Mouse (Mus musculus) lung, embryonic 14.5 days (tissue): ENCODE results near the gene Camk2d. TPM values are rescaled to one million over a fixed set of nuclear protein-coding genes. Genes with fewer than 3 reads are reported as not detected.

Experiments used
- ATAC-seq: fragments of 200-750 bp; cut with Nextera tagmentation; 2 replicates; pipeline ENCODE4 v1.8.0; 2017; ENCODE audit warnings: mild to moderate bottlenecking, moderate TSS enrichment, moderate library complexity; ENCODE audit not compliant: insufficient read depth
- DNase-seq: peaks from one replicate; pipeline ENCODE4 v3.0.0-alpha.2; 2015
- H3K27ac ChIP-seq: fragments of 300-500 bp; sonication (generic); 2 replicates; pipeline ENCODE4 v1.5.1; 2014; ENCODE audit warnings: low read depth, mild to moderate bottlenecking, moderate library complexity
- H3K27me3 ChIP-seq: fragments of 300-500 bp; sonication (generic); 2 replicates; pipeline ENCODE4 v1.6.1; 2014; ENCODE audit warnings: low read length, control low read depth; ENCODE audit not compliant: insufficient read depth
- H3K36me3 ChIP-seq: fragments of 300-500 bp; sonication (generic); 2 replicates; pipeline ENCODE4 v1.6.1; 2014; ENCODE audit warnings: control low read depth; ENCODE audit not compliant: insufficient read depth
- H3K4me1 ChIP-seq: fragments of 300-500 bp; sonication (generic); 2 replicates; pipeline ENCODE4 v1.6.1; 2014; ENCODE audit warnings: antibody characterized with exemption, control low read depth; ENCODE audit not compliant: insufficient read depth
- H3K4me2 ChIP-seq: fragments of 300-500 bp; sonication (generic); 2 replicates; pipeline ENCODE4 v1.6.1; 2014; ENCODE audit warnings: mild to moderate bottlenecking
- H3K4me3 ChIP-seq: fragments of 300-500 bp; sonication (generic); 2 replicates; pipeline ENCODE4 v1.5.1; 2014; ENCODE audit warnings: low read depth, low read length
- H3K9ac ChIP-seq: fragments of 300-500 bp; sonication (generic); 2 replicates; pipeline ENCODE4 v1.6.1; 2014
- H3K9me3 ChIP-seq: fragments of 300-500 bp; sonication (generic); 2 replicates; pipeline ENCODE4 v1.6.1; 2016; ENCODE audit warnings: low read depth, low read length, control low read depth
- CTCF ChIP-seq: IDR thresholded peaks from 2 replicates; pipeline ENCODE4 v1.5.1; 2016; ENCODE audit warnings: antibody characterized with exemption, low read depth
- WGBS: fragments of 180-500 bp; shearing (Covaris S2); extraction: QIAGEN DNeasy Blood & Tissue Kit; methylation state at CpG from one replicate; pipeline ENCODE4 v1.1.7; 2014; 5-methylcytosine and 5-hydroxymethylcytosine counted together
- polyA plus RNA-seq: library from polyadenylated mRNA; unstranded; fragments of >200 nt; fragmentation: Nextera tagmentation; extraction: Ambion mirVana; gene quantifications from 2 replicates; pipeline ENCODE4 v1.2.1, GENCODE M21; 2014

Gene Camk2d
- polyA plus RNA-seq, 1 experiment from 2014 or later, result 43.2 TPM

- peaks cover 11% of the 10 kb centered on the region for H3K4me1 ChIP-seq
- DNase-seq (no peak), ATAC-seq (no peak)
- no peak overlapping the region for H3K4me3 ChIP-seq
- TF ChIP-seq CTCF, result no peak
- H3K27ac ChIP-seq, result peak overlapping the region; percentile 77; the same call in 1 of the 2 replicates
- no peaks in the 10 kb centered on the region for H3K36me3 ChIP-seq
- no peak overlapping the region for H3K9ac ChIP-seq
- no peaks in the 10 kb centered on the region for H3K27me3 ChIP-seq
- WGBS, result 43% methylated on average over 1 of the region's 1 CpGs
- no peaks in the 10 kb centered on the region for H3K9me3 ChIP-seq
- H3K4me2 ChIP-seq, result no peak overlapping the region
Observed at GRCm38 (mm10) chr3:126638259-126638658, 42.2 kb downstream of the Camk2d start.

DNA sequence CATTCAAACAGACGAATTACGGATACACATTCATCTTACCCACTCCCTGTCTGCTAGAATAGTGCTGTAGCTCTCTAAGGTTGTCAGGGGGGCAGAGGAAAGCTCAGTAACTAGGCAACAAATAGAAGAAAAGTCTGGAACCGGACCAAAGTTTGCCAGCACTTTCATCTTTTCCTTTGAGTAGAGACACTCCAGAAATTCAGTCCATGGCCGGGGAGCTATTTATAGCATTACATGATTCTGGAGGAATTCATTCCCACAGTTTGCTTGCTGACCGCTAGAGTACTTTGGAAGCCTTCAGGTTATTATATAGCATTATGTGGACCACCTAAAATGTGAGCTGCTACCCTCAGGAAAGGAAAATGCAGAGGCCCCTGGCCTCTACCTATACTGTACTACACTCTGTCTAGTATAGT is 43.0 kb downstream of the Camk2d start:
- peak overlapping the region; percentile 21; the same call in 1 of the 2 replicates for H3K4me2 ChIP-seq

GRCm38 (mm10) chr3:126640443-126641251 is 44.5 kb downstream of the Camk2d start:
- DNase-seq (no peak), ATAC-seq (peak; percentile 18; the same call in 1 of the 2 replicates)
- Histone ChIP-seq H3K4me3 (no peak overlapping the region), H3K36me3 (no peaks in the 10 kb centered on the region), H3K4me2 (no peak overlapping the region), H3K9me3 (no peaks in the 10 kb centered on the region), H3K4me1 (peaks cover 11% of the 10 kb centered on the region), H3K9ac (no peak overlapping the region), H3K27ac (no peak overlapping the region), H3K27me3 (no peaks in the 10 kb centered on the region)
- 57% methylated on average over 10 of the region's 10 CpGs for WGBS
- no peak for TF ChIP-seq CTCF

More for the DNA sequence above, 43.0 kb downstream of the Camk2d start:
- ATAC-seq (peak; percentile 84), DNase-seq (peak; percentile 90)
- no peak overlapping the region for H3K4me3 ChIP-seq
- peak overlapping the region; percentile 77 for H3K27ac ChIP-seq
- H3K4me1 ChIP-seq, result peaks cover 11% of the 10 kb centered on the region
- WGBS, result 13% methylated on average over 5 of the region's 5 CpGs
- no peaks in the 10 kb centered on the region for H3K9me3 ChIP-seq
- H3K9ac ChIP-seq, result no peak overlapping the region
- H3K36me3 ChIP-seq, result no peaks in the 10 kb centered on the region
- H3K27me3 ChIP-seq, result no peaks in the 10 kb centered on the region
- peak; percentile 29; the same call in 1 of the 2 replicates for TF ChIP-seq CTCF

DNA sequence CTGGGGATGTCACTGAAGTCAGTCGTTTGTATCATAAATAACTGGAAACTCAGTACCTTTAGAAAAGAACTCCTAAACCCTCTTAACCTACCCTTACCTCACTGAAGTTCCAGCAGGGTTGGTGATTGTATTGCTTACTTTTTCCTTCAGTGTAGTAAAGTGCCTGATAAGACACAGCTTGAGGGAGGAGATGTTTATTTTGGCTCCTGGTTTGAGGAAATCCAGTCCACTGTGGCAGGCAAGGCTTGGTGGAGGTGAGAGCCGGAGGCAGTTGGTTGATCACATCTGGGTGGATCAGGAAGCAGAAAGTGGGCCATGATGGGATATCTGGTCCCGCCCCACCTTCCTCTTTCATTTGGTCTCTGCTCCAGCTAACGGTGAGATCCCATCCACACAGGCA is 45.3 kb downstream of the Camk2d start:
- no peaks in the 10 kb centered on the region for H3K9me3 ChIP-seq
- no peak for TF ChIP-seq CTCF
- no peak overlapping the region for H3K4me3 ChIP-seq
- H3K36me3 ChIP-seq, result no peaks in the 10 kb centered on the region
- H3K4me1 ChIP-seq, result peaks cover 11% of the 10 kb centered on the region
- no peak overlapping the region for H3K27ac ChIP-seq
- H3K9ac ChIP-seq, result no peak overlapping the region
- WGBS, result 52% methylated on average over 4 of the region's 4 CpGs
- ATAC-seq, result no peak
- no peaks in the 10 kb centered on the region for H3K27me3 ChIP-seq
- no peak overlapping the region for H3K4me2 ChIP-seq
- no peak for DNase-seq

GRCm38 (mm10) chr3:126643071-126644010 is 47.2 kb downstream of the Camk2d start:
- Histone ChIP-seq H3K9me3 (no peaks in the 10 kb centered on the region), H3K27me3 (no peaks in the 10 kb centered on the region), H3K36me3 (no peaks in the 10 kb centered on the region), H3K4me3 (no peak overlapping the region), H3K27ac (peak overlapping the region; percentile 54; the same call in 1 of the 2 replicates), H3K9ac (no peak overlapping the region), H3K4me1 (peaks cover 11% of the 10 kb centered on the region), H3K4me2 (peak overlapping the region; percentile 27; the same call in 1 of the 2 replicates)
- no peak for ATAC-seq
- no peak for TF ChIP-seq CTCF
- no peak for DNase-seq
- WGBS, result 13% methylated on average over 10 of the region's 10 CpGs

DNA sequence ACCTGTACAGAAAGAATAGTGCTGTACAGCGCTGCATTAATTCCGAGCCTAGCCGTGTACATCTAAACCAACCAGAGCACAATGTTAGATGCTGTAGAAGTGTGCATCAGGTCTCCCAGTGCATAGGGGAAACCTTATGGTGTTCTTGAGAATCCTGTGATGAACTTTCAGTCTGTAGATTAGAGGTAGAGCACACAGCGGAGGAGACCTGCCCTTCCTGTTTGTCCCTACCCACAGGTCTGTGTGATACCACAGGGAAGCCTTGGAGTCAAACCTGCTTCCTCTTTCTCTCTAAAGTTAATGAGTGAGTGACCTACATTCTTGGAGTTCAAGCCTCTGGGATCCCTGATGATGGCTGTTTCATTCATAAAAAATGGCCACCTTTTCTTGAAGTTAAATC is 54.2 kb downstream of the Camk2d start:
- WGBS, result 93% methylated on average over 4 of the region's 4 CpGs
- ATAC-seq, result no peak
- DNase-seq, result no peak
- no peaks in the 10 kb centered on the region for H3K36me3 ChIP-seq
- H3K9ac ChIP-seq, result no peak overlapping the region
- no peak overlapping the region for H3K4me2 ChIP-seq
- H3K27me3 ChIP-seq, result no peaks in the 10 kb centered on the region
- no peak for TF ChIP-seq CTCF
- no peaks in the 10 kb centered on the region for H3K9me3 ChIP-seq
- no peaks in the 10 kb centered on the region for H3K4me1 ChIP-seq
- no peak overlapping the region for H3K27ac ChIP-seq
- no peak overlapping the region for H3K4me3 ChIP-seq

GRCm38 (mm10) chr3:126650747-126651146 is 54.6 kb downstream of the Camk2d start:
- H3K4me2 ChIP-seq, result no peak overlapping the region
- H3K4me3 ChIP-seq, result no peak overlapping the region
- TF ChIP-seq CTCF, result no peak
- 76% methylated on average over 6 of the region's 6 CpGs for WGBS
- DNase-seq, result no peak
- H3K27me3 ChIP-seq, result no peaks in the 10 kb centered on the region
- no peaks in the 10 kb centered on the region for H3K36me3 ChIP-seq
- ATAC-seq, result no peak
- H3K4me1 ChIP-seq, result no peaks in the 10 kb centered on the region
- no peaks in the 10 kb centered on the region for H3K9me3 ChIP-seq
- H3K27ac ChIP-seq, result no peak overlapping the region
- no peak overlapping the region for H3K9ac ChIP-seq
